Mouse (Mus musculus) brain, embryonic 14.5 days (tissue): Measurements from ENCODE around the gene Rps6kb1.

Experiments used
- CTCF ChIP-seq: fragments of 200-500 bp; IDR thresholded peaks from 2 replicates; pipeline ENCODE4 v1.5.1; 2012; ENCODE audit warnings: inconsistent platforms, mild to moderate bottlenecking, moderate library complexity, borderline replicate concordance; ENCODE audit not compliant: insufficient read depth, insufficient read length; ENCODE audit errors: extremely low read depth
- POLR2A ChIP-seq: fragments of 200-500 bp; IDR thresholded peaks from 2 replicates; pipeline ENCODE4 v1.6.1; 2012; ENCODE audit warnings: mild to moderate bottlenecking, inconsistent platforms, borderline replicate concordance; ENCODE audit not compliant: poor library complexity, insufficient read depth, insufficient read length, severe bottlenecking; ENCODE audit errors: extremely low read depth

DNA sequence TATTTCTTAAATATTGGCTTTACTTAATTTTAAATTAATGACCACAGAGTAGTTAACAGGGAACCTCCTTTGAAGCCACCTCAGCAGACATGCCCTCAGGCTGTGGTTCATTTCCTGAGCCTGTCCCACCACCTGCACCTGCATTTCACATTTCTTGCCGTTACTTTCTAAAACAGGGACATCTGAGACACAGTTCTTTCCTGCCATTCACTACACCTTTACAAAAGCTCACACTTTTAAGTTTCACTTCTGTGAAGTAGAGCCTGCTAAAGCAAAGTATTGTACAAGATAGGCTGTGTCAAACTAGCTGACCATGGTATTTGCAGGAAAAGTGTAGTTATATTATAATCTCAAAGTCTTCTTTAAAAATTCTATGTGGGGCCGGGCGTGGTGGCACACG, 5.8 kb downstream of the Rps6kb1 start:
- no peak for TF ChIP-seq CTCF
- no peak for TF ChIP-seq POLR2A
